Mouse (Mus musculus) liver, embryonic 15.5 days (tissue): Measurements from ENCODE around the gene Cln6. TPM values are rescaled to one million over a fixed set of nuclear protein-coding genes. Genes with fewer than 3 reads are reported as not detected.

ENCODE experiments used
- ATAC-seq: fragments of 200-750 bp; cut with Nextera tagmentation; 2 replicates; pipeline ENCODE4 v1.8.0; 2017; ENCODE audit warnings: moderate number of reproducible peaks, mild to moderate bottlenecking, moderate library complexity; ENCODE audit not compliant: insufficient read depth
- H3K27ac ChIP-seq: fragments of 300-500 bp; sonication (generic); replicated peaks from 2 replicates; pipeline ENCODE4 v1.5.1; 2015; ENCODE audit warnings: mild to moderate bottlenecking, inconsistent platforms
- H3K27me3 ChIP-seq: fragments of 300-500 bp; sonication (generic); 2 replicates; pipeline ENCODE4 v1.6.1; 2015; ENCODE audit warnings: mild to moderate bottlenecking, inconsistent platforms
- H3K36me3 ChIP-seq: fragments of 300-500 bp; sonication (generic); replicated peaks from 2 replicates; pipeline ENCODE4 v1.6.1; 2015; ENCODE audit warnings: moderate library complexity, mild to moderate bottlenecking, inconsistent platforms
- H3K4me1 ChIP-seq: fragments of 300-500 bp; sonication (generic); replicated peaks from 2 replicates; pipeline ENCODE4 v1.6.1; 2015; ENCODE audit warnings: inconsistent platforms
- H3K4me2 ChIP-seq: fragments of 300-500 bp; sonication (generic); 2 replicates; pipeline ENCODE4 v1.6.1; 2015; ENCODE audit warnings: moderate library complexity, mild to moderate bottlenecking, inconsistent platforms
- H3K4me3 ChIP-seq: fragments of 300-500 bp; sonication (generic); replicated peaks from 2 replicates; pipeline ENCODE4 v1.5.1; 2015; ENCODE audit warnings: mild to moderate bottlenecking, inconsistent platforms
- H3K9ac ChIP-seq: fragments of 300-500 bp; sonication (generic); 2 replicates; pipeline ENCODE4 v1.6.1; 2015; ENCODE audit warnings: moderate library complexity, mild to moderate bottlenecking, inconsistent platforms
- H3K9me3 ChIP-seq: fragments of 300-500 bp; sonication (generic); replicated peaks from 2 replicates; pipeline ENCODE4 v1.6.1; 2016; ENCODE audit warnings: inconsistent platforms
- WGBS: fragments of 180-500 bp; shearing (Covaris S2); methylation state at CpG from one replicate; pipeline ENCODE4 v1.1.7; 2015; ENCODE audit warnings: mixed read lengths; ENCODE audit not compliant: insufficient replicate concordance; 5-methylcytosine and 5-hydroxymethylcytosine counted together
- polyA plus RNA-seq: library from polyadenylated mRNA; unstranded; fragments of >200 nt; fragmentation: Nextera tagmentation; extraction: Ambion mirVana; gene quantifications from 2 replicates; pipeline ENCODE4 v1.2.1, GENCODE M21; 2015

Gene Cln6
- polyA plus RNA-seq, 1 experiment from 2014 or later: 14.3 TPM

DNA sequence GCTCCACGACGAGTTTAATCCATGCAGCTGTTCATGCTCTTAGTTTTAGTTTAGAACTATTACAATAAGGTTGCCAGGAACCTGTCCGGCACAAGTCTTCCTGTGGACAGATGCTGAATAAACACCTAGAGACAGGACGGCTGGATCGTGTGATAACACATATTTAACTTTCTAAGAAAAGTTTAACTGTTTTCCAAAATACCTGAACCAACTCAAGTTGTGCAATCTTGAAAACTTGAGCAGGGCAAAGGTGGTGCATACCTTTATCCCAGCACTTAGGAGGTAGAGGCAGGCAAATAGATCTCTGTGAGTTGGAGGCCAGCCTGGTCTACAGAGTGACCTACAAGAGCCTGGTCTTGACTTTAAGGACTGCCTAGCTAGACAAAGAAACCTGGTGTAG is 3.7 kb upstream of the Cln6 start:
- Histone ChIP-seq H3K9me3 (no peaks in the 10 kb centered on the region), H3K9ac (no peak overlapping the region), H3K4me2 (no peak overlapping the region), H3K4me3 (no peak overlapping the region), H3K36me3 (no peaks in the 10 kb centered on the region), H3K27ac (no peak overlapping the region), H3K27me3 (no peaks in the 10 kb centered on the region), H3K4me1 (peaks cover 29% of the 10 kb centered on the region)
- 54% methylated on average over 5 of the region's 5 CpGs for WGBS
- ATAC-seq: no peak

- Histone ChIP-seq H3K4me2 (no peak overlapping the region), H3K4me1 (peaks cover 39% of the 10 kb centered on the region), H3K4me3 (no peak overlapping the region), H3K36me3 (no peaks in the 10 kb centered on the region; the same call in 1 of the 2 replicates), H3K9ac (no peak overlapping the region), H3K9me3 (no peaks in the 10 kb centered on the region), H3K27me3 (no peaks in the 10 kb centered on the region), H3K27ac (no peak overlapping the region)
- ATAC-seq: no peak
- 45% methylated on average over 4 of the region's 4 CpGs for WGBS
Observed at GRCm38 (mm10) chr9:62835705-62836446, 2.7 kb upstream of the Cln6 start.

DNA sequence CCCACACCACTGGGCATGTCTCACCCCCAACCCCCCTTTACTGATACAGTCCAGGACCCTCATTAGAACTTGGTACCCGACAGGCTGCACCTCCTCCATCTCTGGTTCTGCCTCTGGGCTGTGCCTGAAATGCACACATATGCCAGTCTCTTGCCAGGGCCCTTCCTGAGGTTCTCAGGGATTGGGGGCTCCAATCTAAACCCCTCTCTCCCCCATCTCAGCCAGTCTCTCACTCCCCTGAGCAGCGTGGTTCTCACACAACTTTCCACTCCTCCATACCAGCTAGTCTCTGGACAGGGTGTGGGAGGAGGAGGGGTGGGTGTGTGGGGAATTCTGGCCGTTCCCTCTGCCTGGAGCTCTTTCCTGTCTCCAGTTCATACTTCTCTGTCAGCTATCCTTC is 974 bp upstream of the Cln6 start:
- peak overlapping the region; percentile 93 for H3K27ac ChIP-seq
- H3K4me2 ChIP-seq: peak overlapping the region; percentile 92; the same call in 1 of the 2 replicates
- peaks cover 45% of the 10 kb centered on the region for H3K4me1 ChIP-seq
- H3K36me3 ChIP-seq: no peaks in the 10 kb centered on the region; the same call in 1 of the 2 replicates
- no peak for ATAC-seq
- no peak overlapping the region; the same call in 1 of the 2 replicates for H3K9ac ChIP-seq
- no peaks in the 10 kb centered on the region for H3K9me3 ChIP-seq
- WGBS: 59% methylated on average over 3 of the region's 3 CpGs
- no peak overlapping the region for H3K4me3 ChIP-seq
- H3K27me3 ChIP-seq: no peaks in the 10 kb centered on the region

DNA sequence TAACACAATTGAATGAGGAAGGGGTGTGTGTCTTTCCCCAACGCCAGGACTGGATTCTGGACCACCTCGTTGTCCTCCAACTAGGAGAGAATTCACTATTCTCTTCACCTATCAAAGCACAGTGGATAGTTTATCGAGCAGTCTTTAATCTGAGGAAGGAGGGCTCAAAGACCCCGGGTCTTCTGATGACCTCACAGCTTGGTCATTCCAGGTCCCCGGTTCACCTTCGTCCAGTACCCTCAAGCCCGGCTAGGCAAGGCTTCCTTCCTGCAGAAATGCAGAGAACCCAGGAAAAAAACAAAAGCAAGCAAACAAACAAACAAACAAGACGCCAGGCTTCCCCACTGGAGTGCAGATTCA is 459 bp upstream of the Cln6 start:
- Histone ChIP-seq H3K4me1 (peaks cover 50% of the 10 kb centered on the region), H3K9ac (peak overlapping the region; percentile 49; the same call in 1 of the 2 replicates), H3K27me3 (no peaks in the 10 kb centered on the region), H3K27ac (peak overlapping the region; percentile 93), H3K4me2 (peak overlapping the region; percentile 92), H3K36me3 (no peaks in the 10 kb centered on the region; the same call in 1 of the 2 replicates), H3K4me3 (peak overlapping the region; percentile 75), H3K9me3 (no peaks in the 10 kb centered on the region)
- ATAC-seq: no peak
- 6% methylated on average over 8 of the region's 8 CpGs for WGBS

DNA sequence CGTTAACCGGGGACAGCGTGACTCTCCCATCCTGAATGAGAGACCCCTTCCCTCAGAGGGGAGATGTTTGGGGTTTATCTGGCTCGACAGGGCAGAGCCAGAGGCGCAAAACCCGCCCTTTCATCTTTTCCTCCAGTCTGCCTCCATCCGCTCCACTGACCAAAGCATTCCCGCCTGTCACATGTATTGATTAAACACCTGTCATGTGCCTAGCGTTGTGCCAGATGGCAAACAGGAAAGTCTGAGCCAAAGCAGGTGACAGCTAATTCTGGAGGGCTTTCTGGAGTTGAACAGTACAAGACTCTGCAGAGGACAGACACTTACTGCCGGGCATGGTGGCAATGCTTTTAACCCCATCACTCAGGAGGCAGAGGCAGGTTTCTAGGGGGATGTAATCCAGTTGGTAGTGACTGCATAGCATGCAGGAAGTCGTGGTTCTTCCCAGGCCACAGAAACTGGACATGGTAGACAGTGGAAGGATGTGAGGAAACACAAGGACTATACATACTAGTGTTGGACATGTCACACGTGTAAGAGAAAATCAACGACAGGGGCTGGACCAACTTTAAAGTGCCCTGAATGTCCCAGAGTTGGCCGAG is 686 bp downstream of the Cln6 start:
- Histone ChIP-seq H3K36me3 (no peaks in the 10 kb centered on the region; the same call in 1 of the 2 replicates), H3K4me1 (peaks cover 50% of the 10 kb centered on the region), H3K9me3 (no peaks in the 10 kb centered on the region), H3K27ac (peak overlapping the region; percentile 93), H3K4me2 (peak overlapping the region; percentile 92), H3K4me3 (peak overlapping the region; percentile 75), H3K27me3 (no peaks in the 10 kb centered on the region), H3K9ac (peak overlapping the region; percentile 90)
- 6% methylated on average over 14 of the region's 14 CpGs for WGBS
- peak; percentile 7 for ATAC-seq

DNA sequence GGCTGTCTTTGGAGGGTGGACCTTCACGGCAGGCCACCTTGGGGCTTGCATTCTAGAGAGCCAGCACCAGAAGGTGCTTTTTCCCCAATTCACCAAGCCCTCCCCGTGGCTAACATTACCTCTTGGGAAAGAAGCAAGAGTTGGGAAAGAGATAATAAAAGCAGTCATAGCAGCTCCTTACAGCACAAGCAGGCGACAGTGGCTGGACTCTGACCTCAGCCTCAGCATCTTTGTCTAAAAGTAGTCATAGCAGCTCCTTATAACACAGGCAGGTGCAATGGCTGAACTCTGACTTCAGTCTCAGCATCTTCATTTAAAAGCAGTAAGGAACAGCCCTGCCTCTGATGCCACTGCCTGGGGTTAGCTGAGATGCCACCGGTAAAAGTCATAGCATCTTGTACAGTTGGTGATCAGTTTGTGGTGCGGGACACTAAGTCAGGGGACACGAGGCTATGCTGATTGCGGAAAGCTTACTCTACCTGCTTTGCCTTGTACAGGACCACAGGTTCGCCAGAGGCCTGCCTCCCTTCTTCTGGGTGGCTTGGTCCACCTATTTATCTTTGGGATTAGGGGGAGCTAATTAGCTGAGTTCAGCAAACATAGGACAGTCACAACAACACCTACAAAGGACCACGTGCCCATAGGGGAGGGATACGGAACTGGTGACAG is 4.9 kb downstream of the Cln6 start:
- Histone ChIP-seq H3K36me3 (peaks cover 14% of the 10 kb centered on the region), H3K4me1 (peaks cover 43% of the 10 kb centered on the region), H3K9me3 (no peaks in the 10 kb centered on the region), H3K9ac (no peak overlapping the region), H3K27ac (no peak overlapping the region), H3K4me2 (no peak overlapping the region), H3K27me3 (no peaks in the 10 kb centered on the region), H3K4me3 (no peak overlapping the region)
- WGBS: 75% methylated on average over 10 of the region's 10 CpGs
- no peak for ATAC-seq

DNA sequence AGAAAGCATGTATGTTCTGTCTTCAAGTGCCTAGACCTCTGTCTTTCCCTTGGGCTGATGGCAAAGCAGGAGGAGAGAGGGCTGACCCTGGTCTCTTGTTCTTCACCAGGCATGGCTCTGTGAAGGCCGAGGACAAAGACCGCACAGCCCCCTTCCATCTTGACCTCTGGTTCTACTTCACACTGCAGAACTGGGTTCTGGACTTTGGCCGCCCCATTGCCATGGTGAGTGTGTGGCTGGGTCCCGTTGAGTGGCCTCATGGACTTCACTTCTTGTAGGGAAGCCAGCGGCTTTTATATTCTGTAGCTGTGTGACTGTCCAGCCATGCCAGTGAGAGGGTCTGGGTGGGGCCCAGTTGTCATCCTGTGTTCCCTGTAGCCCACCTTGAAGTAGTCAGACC is 5.9 kb downstream of the Cln6 start:
- no peak for ATAC-seq
- 77% methylated on average over 5 of the region's 5 CpGs for WGBS
- Histone ChIP-seq H3K9ac (no peak overlapping the region), H3K4me1 (peaks cover 34% of the 10 kb centered on the region), H3K27me3 (no peaks in the 10 kb centered on the region), H3K9me3 (no peaks in the 10 kb centered on the region), H3K36me3 (peaks cover 23% of the 10 kb centered on the region), H3K4me3 (no peak overlapping the region), H3K27ac (no peak overlapping the region), H3K4me2 (no peak overlapping the region)

DNA sequence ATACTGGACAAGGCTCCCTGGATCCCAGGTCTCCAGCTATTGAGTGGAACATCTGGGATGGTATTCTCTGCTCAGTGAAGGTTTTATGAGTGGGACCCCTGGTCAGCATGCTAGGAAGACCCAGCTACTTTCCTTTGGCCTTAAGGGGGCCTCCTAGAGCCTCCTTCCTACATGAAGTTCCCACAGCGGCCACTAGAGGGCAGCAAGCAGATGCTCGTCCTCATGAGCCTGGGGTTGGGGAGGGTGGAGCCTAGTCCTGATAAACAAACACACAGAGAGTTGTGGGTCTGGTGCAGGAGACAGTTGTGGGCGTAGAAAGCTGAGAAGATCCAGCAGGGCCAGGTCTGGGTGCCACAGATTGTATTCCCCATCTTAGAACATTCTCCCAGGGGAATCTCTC is 9.1 kb downstream of the Cln6 start:
- H3K4me2 ChIP-seq: no peak overlapping the region
- H3K9ac ChIP-seq: peak overlapping the region; percentile 30; the same call in 1 of the 2 replicates
- 0% methylated on average over 3 of the region's 3 CpGs for WGBS
- no peaks in the 10 kb centered on the region for H3K9me3 ChIP-seq
- H3K27me3 ChIP-seq: no peaks in the 10 kb centered on the region
- peak overlapping the region; percentile 57; the same call in 1 of the 2 replicates for H3K27ac ChIP-seq
- peak; percentile 67 for ATAC-seq
- peaks cover 13% of the 10 kb centered on the region for H3K4me1 ChIP-seq
- H3K4me3 ChIP-seq: no peak overlapping the region
- H3K36me3 ChIP-seq: peaks cover 42% of the 10 kb centered on the region

DNA sequence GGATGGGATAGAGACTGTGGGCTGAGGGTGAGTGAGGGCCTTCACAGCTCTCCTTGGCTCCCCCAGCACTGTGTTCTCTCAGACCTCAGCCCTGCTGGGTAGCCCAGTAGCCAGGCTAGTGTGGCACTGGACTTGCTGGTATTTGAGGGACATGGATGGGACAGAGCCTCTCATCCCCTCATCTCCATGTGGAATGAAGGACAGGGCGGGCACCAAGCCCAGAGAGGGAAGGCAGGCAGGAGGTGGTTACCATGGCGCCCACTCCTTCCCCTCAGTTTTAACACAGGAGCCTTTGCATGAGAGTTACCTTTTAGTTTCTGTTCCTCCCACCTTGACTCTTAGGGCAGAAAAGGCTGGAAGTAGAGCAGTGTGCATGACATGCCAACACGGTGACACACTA is 10.1 kb downstream of the Cln6 start:
- no peaks in the 10 kb centered on the region for H3K9me3 ChIP-seq
- peaks cover 9% of the 10 kb centered on the region for H3K4me1 ChIP-seq
- H3K36me3 ChIP-seq: peaks cover 42% of the 10 kb centered on the region
- no peak overlapping the region for H3K4me3 ChIP-seq
- no peak overlapping the region for H3K9ac ChIP-seq
- H3K27me3 ChIP-seq: no peaks in the 10 kb centered on the region
- no peak overlapping the region for H3K4me2 ChIP-seq
- 70% methylated on average over 3 of the region's 3 CpGs for WGBS
- no peak for ATAC-seq
- H3K27ac ChIP-seq: no peak overlapping the region

DNA sequence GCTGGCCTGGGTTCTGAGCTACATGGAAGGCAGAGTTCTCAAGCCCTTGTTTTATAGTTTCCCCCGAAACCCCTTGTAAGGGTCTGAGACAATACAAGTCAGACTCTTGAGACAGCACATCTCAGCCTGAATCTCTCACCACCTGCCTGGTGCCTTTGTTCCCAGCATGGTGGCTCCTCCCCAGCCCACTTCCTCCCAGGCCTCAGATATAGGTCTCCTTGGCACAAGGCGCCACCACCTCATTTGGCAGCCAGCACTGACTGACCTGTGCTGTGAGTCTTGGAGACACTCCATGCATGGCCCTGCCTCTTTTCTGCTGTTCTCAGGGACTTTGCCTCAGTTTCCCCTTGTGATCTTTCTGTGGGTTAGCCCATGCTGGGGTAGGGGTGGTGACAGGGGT is 13.0 kb downstream of the Cln6 start:
- Histone ChIP-seq H3K36me3 (peaks cover 42% of the 10 kb centered on the region), H3K9me3 (no peaks in the 10 kb centered on the region), H3K4me2 (no peak overlapping the region), H3K9ac (no peak overlapping the region), H3K4me3 (no peak overlapping the region), H3K4me1 (peaks cover 13% of the 10 kb centered on the region), H3K27me3 (no peaks in the 10 kb centered on the region), H3K27ac (no peak overlapping the region)
- WGBS: 76% methylated on average over 2 of the region's 2 CpGs
- ATAC-seq: no peak

GRCm38 (mm10) chr9:62854483-62854882 is 15.9 kb downstream of the Cln6 start:
- H3K27ac ChIP-seq: no peak overlapping the region
- no peak overlapping the region for H3K4me2 ChIP-seq
- H3K4me3 ChIP-seq: no peak overlapping the region
- H3K9ac ChIP-seq: no peak overlapping the region
- ATAC-seq: no peak
- peaks cover 19% of the 10 kb centered on the region; the same call in 1 of the 2 replicates for H3K36me3 ChIP-seq
- no peaks in the 10 kb centered on the region for H3K27me3 ChIP-seq
- WGBS: 41% methylated on average over 4 of the region's 4 CpGs
- H3K9me3 ChIP-seq: no peaks in the 10 kb centered on the region
- peaks cover 23% of the 10 kb centered on the region for H3K4me1 ChIP-seq
